Mouse (Mus musculus) bone marrow macrophage, adult 2 months (primary cell): ENCODE results near the gene Slco3a1. TPM values are rescaled to one million over a fixed set of nuclear protein-coding genes. Genes with fewer than 3 reads are reported as not detected.

Experiments used
- H3K27ac ChIP-seq: 2 replicates; pipeline ENCODE4 v1.5.1; 2012; ENCODE audit warnings: low read depth, low read length; ENCODE audit not compliant: insufficient read depth
- H3K4me1 ChIP-seq: 2 replicates; pipeline ENCODE4 v1.6.1; 2012; ENCODE audit warnings: low read length; ENCODE audit not compliant: control insufficient read depth, insufficient read depth
- H3K4me3 ChIP-seq: 2 replicates; pipeline ENCODE4 v1.5.1; 2012; ENCODE audit warnings: mild to moderate bottlenecking, low read length, moderate library complexity; ENCODE audit not compliant: insufficient read depth
- CTCF ChIP-seq: IDR thresholded peaks from 2 replicates; pipeline ENCODE4 v1.5.1; 2012; ENCODE audit warnings: low read depth, mild to moderate bottlenecking, low read length, moderate library complexity
- POLR2A ChIP-seq: IDR thresholded peaks from 2 replicates; pipeline ENCODE4 v1.6.1; 2012; ENCODE audit warnings: mild to moderate bottlenecking, low read depth, low read length, borderline replicate concordance
- polyA plus RNA-seq: library from polyadenylated mRNA; stranded (reverse); fragments of >200 nt; gene quantifications from 2 replicates; pipeline ENCODE4 v1.2.4, GENCODE M21; 2012; ENCODE audit not compliant: missing spikeins, insufficient read depth, insufficient read length

Slco3a1 gene
- polyA plus RNA-seq, result 5.4 and 5.7 TPM in 2 replicates

GRCm38 (mm10) chr7:74554608-74555311 lies at the start of gene Slco3a1:
TSS of gene Slco3a1 (minus strand) at chr7:74554780.
- Histone ChIP-seq H3K4me3 (peak within 1 kb of the TSS; percentile 28), H3K27ac (no peak within 1 kb of the TSS), H3K4me1 (no peaks in the 10 kb centered on the region)
- no peak for TF ChIP-seq POLR2A
- no peak for TF ChIP-seq CTCF

GRCm38 (mm10) chr7:74600996-74601395 lies 46.4 kb upstream of the Slco3a1 start:
- no peak for TF ChIP-seq POLR2A
- no peak for TF ChIP-seq CTCF
- H3K4me1 ChIP-seq, result no peaks in the 10 kb centered on the region
- H3K27ac ChIP-seq, result no peak overlapping the region
- no peak overlapping the region for H3K4me3 ChIP-seq

GRCm38 (mm10) chr7:74579411-74579810 lies 24.8 kb upstream of the Slco3a1 start:
- Histone ChIP-seq H3K4me3 (no peak overlapping the region), H3K4me1 (no peaks in the 10 kb centered on the region)
- TF ChIP-seq POLR2A (no peak), CTCF (no peak)

GRCm38 (mm10) chr7:74575678-74576077 lies 21.1 kb upstream of the Slco3a1 start:
- TF ChIP-seq CTCF (no peak), POLR2A (no peak)
- no peaks in the 10 kb centered on the region for H3K4me1 ChIP-seq
- no peak overlapping the region for H3K27ac ChIP-seq
- no peak overlapping the region for H3K4me3 ChIP-seq

More at GRCm38 (mm10) chr7:74579411-74579810, 24.8 kb upstream of the Slco3a1 start:
- no peak overlapping the region for H3K27ac ChIP-seq

GRCm38 (mm10) chr7:74555416-74555815 lies 836 bp upstream of the Slco3a1 start:
- no peaks in the 10 kb centered on the region for H3K4me1 ChIP-seq
- H3K4me3 ChIP-seq, result no peak overlapping the region
- TF ChIP-seq CTCF (no peak), POLR2A (no peak)
- no peak overlapping the region for H3K27ac ChIP-seq

GRCm38 (mm10) chr7:74554041-74554561 lies 479 bp downstream of the Slco3a1 start:
- TF ChIP-seq POLR2A, result no peak
- no peak for TF ChIP-seq CTCF
- no peak overlapping the region for H3K27ac ChIP-seq
- peak overlapping the region; percentile 28; the same call in 1 of the 2 replicates for H3K4me3 ChIP-seq

GRCm38 (mm10) chr7:74553111-74553650 lies 1.4 kb downstream of the Slco3a1 start:
- Histone ChIP-seq H3K27ac (no peak overlapping the region), H3K4me1 (no peaks in the 10 kb centered on the region), H3K4me3 (no peak overlapping the region)
- TF ChIP-seq CTCF (no peak), POLR2A (no peak)

More at GRCm38 (mm10) chr7:74554041-74554561, 479 bp downstream of the Slco3a1 start:
- H3K4me1 ChIP-seq, result no peaks in the 10 kb centered on the region

GRCm38 (mm10) chr7:74552546-74552945 lies 2.0 kb downstream of the Slco3a1 start:
- no peak overlapping the region for H3K4me3 ChIP-seq
- no peaks in the 10 kb centered on the region for H3K4me1 ChIP-seq
- no peak overlapping the region for H3K27ac ChIP-seq
- TF ChIP-seq CTCF, result no peak

GRCm38 (mm10) chr7:74552000-74552358 lies 2.6 kb downstream of the Slco3a1 start:
- Histone ChIP-seq H3K27ac (no peak overlapping the region), H3K4me1 (no peaks in the 10 kb centered on the region), H3K4me3 (no peak overlapping the region)
- TF ChIP-seq POLR2A (no peak), CTCF (no peak)

GRCm38 (mm10) chr7:74551338-74551999 lies 3.1 kb downstream of the Slco3a1 start:
- H3K4me3 ChIP-seq, result no peak overlapping the region
- TF ChIP-seq POLR2A (no peak), CTCF (no peak)
- no peak overlapping the region for H3K27ac ChIP-seq
- H3K4me1 ChIP-seq, result no peaks in the 10 kb centered on the region
